Mouse (Mus musculus) G1E (cell line): ENCODE data around the gene Wwox.

ENCODE experiments used
- CTCF ChIP-seq: IDR thresholded peaks from 2 replicates; pipeline ENCODE4 v1.5.1; 2012; ENCODE audit warnings: low read depth, low read length, inconsistent platforms, mixed read lengths
- GATA1 ChIP-seq: IDR thresholded peaks from 2 replicates; pipeline ENCODE4 v1.6.1; 2012; ENCODE audit warnings: borderline replicate concordance, low read length, inconsistent platforms, mixed read lengths
- TAL1 ChIP-seq: conservative IDR thresholded peaks from 2 replicates; pipeline ENCODE4 v1.6.1; 2012; ENCODE audit warnings: low read depth, low read length, inconsistent platforms, mixed read lengths

DNA sequence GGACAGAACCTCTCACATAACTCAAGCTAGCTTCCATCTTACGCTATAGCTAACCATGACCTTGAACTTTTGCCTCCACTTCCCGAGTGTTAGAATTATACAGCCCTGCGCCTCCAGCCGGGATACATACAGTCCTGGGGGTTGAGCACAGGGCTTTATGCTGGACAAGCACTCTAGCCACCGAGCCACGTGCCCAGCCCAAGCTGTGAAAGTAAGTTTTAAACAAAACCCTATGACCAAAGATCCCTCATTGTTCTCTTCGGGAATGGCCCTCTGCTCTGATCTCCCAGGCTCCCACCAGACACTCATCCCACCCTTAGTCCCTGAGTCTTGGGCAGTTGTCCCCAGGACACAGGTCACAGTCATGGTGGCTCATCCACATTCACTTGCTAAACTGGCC, 625.9 kb downstream of the Wwox start:
- no peak for TF ChIP-seq TAL1
- no peak for TF ChIP-seq CTCF
- no peak for TF ChIP-seq GATA1
